Mouse (Mus musculus) myocyte (in vitro differentiated cells): Measurements from ENCODE around the gene Atp13a2.

Experiments used
- POLR2A ChIP-seq: IDR thresholded peaks from one replicate; pipeline ENCODE4 v1.6.1; 2011; ENCODE audit warnings: low read depth, mild to moderate bottlenecking, control low read depth, moderate library complexity; ENCODE audit not compliant: insufficient read length
- TCF12 ChIP-seq: IDR thresholded peaks from one replicate; pipeline ENCODE4 v1.6.1; 2011; ENCODE audit warnings: mild to moderate bottlenecking, control low read depth; ENCODE audit not compliant: poor library complexity, insufficient read depth, severe bottlenecking

GRCm38 (mm10) chr4:140962950-140963349 lies 23.7 kb upstream of the Atp13a2 start:
- TF ChIP-seq TCF12 (no peak), POLR2A (no peak)
